Mouse (Mus musculus): ENCODE measurements around the gene Slc35b3.

Gene Slc35b3

DNA sequence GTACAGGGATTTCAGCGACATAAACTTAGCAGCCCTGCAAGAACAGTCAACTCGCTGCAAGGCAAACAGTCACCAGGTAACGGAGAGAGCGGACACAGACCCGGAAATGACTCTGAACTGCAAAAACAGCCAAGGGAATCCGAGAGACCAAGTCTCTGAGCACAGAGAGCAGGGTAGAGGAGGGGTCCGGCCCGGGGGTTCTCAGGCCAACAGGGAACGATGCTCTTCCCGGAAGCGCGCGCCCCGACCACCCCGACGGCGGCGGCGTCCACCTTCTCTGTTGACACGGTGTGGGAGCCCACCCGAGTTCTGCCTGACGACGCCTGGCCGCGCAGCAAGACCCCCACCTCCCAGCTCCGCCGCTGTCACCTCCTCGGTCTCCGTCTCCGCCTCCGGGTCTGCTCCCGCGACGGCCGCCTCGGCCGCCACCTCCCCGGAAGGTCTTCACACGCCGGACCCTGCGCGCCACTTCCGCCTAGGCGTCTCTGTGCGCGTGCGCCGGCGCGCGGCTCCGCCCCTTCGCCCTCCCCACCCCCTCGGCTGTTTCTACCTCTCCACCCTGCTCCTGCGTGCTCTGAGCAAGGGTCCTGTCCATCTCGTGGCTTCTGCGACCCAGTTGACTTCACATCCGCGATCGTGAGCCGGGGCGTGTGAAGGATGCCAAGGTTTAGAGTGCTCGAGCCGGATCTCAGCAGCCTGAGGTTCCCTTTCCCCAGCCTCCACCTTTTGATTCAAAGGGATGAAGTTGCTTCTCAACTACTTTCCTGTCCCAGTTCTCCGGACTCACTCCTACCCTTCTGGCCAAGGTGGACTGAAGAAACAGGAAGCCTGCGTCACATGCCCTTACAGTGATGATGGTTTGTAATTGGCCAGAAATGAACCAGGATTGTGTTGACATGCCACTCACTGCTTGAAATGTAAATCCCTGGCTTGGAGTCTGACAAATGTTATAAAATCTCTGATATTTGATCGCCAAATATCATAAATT, at the start of gene Slc35b3:
Gene Slc35b3, minus strand, starts transcription at position 813 of the 988 bp plus-strand sequence.
- peak; percentile 80 for DNase-seq

DNA sequence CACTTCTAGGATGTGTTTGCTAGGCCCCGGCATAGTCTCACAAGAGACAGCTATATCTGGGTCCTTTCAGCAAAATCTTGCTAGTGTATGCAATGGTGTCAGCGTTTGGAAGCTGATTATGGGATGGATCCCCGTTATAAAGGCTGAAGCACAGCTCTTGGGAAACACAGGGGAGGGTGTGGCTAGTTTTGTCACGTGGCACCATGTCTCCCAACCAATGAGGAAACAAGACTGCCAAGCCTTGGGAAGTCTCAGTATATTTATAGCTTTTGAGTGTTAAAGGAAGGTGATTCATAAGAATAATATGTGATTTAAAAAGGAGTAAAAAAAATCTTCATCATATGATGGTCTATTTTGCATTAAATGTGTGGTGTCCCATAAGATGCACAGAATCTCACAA, 49.6 kb upstream of the Slc35b3 start:
- no peak for DNase-seq

DNA sequence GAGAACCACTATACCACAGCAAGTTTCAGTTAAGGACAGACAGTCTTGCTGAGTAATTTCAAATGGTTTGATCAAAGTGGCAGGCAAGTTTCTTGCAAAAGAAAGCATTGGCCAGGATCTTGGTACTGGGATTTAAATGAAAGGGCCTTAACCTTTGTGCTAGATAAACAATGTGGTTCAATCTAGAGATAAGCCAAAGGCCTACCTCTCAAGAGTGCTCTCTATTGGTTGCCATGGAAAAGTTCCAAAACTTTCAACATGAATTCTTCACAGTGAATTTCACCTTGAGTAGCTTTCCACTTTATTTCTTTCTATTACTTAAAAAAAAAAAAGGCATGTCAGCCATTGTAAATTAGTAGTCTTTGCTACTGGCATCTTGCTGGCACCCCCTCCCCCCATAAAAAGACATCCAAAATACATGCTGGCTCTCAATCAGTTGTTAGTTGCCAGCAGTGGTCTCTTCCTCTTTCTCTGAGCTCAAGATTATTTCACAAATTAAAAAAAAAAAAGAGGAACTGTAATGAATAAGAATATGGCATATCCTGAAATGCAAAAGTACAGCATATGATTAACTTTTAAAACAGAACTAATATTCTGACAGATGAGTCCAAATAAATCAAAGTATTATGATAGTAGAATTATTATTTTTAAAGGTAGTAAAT, 42.6 kb upstream of the Slc35b3 start:
- DNase-seq: no peak

DNA sequence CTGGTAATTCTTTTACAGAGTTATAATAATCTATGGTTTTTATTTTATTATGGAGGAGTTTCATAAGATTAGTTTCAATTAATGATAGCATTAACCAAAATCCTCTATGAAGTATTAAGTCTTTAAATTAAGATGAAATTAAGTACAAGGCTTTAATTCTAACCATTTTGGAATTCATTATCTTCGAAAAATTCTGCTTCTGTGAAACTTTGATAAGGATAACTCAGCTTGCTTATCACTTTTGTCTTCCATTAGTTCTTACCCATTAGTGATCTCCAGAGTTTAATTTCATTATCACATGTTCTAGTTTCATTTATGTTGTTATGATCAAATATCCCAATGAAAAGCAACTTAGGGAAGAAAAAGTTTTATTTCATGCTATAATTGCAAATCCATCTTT, 41.7 kb upstream of the Slc35b3 start:
- no peak for DNase-seq

DNA sequence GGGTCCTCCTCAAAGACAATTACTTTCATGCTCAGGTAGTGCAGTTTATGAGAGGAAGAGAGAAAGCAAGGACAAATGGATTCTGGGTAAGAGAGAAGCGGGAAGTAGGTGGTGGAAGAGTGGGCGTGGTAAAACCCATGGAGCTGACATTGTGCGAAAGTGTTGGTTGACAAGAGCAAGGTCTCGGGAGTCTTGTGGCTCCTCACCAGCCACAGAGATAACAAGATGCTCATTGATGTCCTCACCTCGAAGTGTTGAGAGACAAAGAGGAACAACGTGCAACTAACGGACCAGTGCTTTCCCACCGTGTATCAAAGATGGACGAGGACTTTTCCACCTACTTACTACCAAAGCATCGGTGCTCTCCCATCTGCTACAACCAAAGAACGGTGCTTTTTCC, 40.8 kb upstream of the Slc35b3 start:
- DNase-seq: no peak

DNA sequence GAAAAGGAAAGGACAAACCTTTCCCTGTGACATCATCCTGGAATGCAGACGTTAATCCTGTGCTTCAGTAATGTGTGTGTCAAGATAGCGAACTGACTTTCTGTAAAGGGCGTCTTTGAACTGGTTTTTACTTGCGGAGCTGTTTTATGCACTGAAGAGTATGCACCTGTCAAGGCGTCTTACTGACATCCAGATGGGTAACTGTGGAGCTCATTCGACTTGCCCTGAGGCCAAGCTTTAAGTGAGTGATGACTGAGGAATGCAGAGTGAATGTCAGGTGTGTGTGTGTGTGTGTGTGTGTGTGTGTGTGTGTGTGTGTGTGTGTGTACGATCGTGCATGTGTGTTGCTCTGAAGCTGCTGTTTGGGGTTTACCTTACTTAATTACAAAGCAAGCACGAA, 38.3 kb upstream of the Slc35b3 start:
- no peak for DNase-seq

DNA sequence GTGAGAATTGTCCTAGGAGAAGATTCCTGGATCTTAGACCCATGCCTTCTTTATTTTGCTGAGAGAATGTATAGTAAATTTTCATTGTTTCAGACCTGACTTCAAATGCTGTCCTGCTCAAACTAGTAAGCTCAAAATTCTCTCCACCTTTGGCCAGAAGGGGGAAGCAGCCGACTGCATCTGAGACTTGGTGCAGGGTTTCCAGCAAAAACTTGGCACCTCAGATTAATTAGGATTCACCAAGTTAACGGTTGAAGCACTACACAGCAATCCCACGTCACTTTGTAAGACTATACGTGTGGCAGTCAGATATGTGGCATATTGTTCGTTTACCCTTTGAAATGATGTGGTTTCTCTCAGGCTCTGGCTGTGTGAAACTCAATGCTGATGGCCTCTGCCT, 31.9 kb upstream of the Slc35b3 start:
- DNase-seq: no peak

DNA sequence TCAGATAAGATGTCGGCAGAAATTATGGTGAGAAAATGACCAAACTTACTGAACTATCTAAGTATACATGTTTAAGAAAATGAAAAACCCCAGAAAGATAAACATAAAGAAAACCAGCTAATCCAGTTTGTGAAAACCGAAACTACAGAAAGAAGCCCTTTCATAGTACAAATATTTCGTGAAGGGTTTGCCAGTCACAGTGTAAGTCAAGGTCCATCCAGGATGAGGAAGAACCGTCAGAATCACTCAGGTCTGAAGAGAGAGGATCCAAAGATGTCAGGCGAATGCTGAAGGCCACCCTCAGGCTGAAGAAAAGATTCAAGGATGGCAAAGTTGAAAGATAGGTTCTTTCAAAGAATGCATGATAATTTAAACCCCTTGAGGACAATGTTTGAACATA, 23.1 kb upstream of the Slc35b3 start:
- DNase-seq: no peak

DNA sequence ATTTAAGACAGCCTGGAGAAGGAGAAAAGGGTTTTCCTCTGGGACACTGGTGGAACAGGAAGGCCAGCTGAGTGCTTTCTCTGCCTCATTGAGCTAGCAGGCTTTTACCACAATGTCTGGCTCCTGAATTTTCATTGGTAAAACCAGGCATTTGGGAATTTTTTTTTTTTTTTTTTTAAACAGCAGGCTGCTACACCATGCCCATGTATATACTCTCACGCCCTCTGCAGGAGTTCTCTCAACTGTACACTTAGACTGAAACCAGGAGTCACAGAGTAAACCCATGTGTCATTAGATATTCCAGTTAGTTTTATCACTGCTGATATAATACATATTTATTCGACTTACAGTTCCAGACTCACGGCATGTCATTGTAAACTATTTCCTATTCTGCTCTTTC, 20.2 kb upstream of the Slc35b3 start:
- no peak for DNase-seq

DNA sequence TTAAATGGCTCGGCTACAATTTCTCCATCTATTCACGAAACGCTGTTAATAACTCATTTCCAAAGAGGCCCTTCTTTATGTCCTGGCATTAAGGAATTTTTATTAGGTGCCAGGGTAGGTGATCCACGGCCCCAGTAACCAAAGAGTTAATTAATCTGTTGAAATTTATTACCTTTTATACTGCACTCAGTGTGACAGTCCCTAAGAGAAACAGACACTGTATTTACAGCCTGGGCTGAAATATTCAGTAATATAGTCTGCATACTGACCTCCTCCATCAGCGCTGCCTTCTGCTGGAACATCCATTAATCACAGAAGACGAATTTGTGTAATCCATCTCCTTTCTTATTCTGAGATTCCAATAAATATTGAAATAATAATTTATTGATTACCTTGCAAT, 16.3 kb upstream of the Slc35b3 start:
- DNase-seq: no peak

DNA sequence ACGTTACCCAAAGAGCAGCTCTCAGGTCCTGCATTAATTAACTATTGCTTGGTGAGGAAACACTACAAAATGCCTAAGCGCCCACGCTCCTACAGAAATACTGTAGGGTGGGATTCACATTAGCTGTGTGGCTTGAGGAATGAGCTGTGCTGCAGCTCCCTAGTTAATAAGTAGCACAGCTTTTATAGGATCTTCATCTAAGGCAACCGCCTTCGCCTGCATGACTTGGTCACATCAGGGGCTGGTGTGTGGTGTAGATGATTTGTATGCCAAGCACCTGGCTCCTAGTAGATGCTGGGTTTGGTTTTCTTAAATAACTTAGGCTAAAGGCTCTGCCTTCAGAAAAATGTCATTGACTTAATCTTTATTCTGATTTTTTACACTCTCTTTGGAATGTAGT, 15.2 kb upstream of the Slc35b3 start:
- no peak for DNase-seq

DNA sequence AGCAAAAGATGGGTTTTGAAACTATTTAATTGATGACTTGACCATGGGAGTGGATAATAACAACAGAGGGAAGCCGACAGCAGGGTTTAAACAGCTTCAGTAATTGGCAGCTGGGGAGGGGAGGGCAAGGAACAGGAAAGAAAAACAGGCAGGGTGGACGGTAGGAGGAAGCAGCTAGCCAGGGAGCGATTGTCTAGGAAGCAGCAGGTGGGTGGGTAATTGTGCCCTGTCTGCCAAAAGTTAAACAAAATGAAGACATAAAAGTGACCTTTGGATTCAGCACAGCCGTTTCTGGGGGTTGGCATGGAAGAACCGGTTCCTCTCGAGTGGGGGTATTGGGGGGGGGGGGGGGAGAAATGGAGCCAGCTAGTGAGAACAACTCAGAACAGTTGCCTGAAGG, 11.9 kb upstream of the Slc35b3 start:
- no peak for DNase-seq

DNA sequence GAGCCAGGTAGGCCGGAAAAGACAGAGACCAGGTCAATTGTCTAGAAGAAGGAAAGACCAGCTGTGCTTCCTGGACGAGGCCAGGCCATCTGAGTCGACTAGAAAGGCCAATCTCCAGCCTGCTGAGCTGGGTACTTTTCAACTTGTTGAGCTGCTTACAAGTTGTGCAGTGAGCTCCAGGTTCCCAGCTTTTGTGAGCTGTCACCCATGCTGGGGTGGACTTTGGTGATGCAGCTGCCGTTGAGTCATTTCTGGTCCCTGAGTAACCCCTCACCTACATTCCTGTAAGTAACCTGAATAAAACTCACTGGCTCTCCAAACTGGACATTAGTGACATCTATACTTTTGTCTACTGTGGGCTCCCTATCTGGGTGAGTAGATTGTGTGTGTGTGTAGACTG, 10.4 kb upstream of the Slc35b3 start:
- DNase-seq: no peak

DNA sequence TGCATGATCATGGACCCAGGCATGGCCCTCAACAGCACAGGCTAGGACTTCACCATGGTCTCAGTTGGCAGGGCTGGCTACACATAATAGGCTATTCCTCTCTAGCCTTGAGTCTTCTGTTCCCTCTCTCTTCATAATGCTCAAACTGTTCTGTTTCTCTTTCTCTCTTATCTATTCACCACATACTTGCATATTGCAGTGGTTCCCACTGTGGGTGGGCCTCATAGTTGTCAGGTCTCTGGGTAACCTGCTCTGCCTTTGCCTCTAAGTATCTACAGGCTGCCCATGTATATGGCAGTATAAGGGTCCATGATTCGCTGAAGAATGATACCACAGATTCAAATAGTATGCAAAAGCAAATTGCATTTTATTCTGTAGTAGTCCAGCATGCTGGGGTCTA, 6.8 kb upstream of the Slc35b3 start:
- no peak for DNase-seq

DNA sequence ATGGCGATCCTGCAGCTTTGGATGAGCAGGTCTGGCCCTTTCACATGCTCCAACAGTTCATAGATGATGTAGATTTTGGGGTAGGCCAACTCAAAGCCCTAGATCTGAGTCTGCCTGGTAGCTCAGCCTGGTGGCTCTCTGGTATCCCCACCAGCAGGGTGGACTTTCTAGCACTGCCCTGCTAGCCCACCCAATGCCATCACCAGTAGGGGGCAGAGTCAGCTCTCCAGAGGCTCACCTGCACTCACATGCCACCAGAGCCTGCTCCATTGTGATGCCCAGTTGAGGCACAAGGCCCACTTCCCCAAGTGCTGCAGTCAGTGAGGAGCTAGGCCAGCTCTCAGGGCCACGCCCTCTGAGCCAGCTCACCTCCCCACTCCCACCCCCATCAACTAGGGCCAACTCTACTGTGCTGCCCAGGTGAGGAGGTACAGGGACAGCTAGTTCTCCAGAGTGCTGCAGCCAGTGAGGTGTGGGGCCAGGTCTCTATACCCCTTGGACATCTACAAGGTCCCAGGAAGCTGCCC, 6.3 kb upstream of the Slc35b3 start:
- no peak for DNase-seq

DNA sequence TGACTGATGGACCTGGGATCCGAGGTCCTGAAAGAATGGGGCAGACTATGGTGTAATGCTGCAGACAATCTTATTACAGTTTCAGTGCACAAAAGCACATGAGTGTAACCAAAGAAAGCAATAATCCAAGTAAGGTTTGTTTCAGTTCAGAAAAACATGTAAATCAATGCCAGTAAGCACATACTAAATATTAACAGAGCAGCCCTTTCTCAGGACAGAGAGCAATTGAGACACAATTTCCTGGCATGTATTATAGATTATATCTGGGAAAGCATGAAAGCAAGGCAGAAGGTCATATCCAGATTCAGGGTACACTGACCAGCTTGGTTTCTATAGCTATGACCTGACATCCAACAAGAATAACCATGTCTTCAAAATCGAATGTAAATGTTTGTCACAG, 2.1 kb upstream of the Slc35b3 start:
- no peak for DNase-seq

DNA sequence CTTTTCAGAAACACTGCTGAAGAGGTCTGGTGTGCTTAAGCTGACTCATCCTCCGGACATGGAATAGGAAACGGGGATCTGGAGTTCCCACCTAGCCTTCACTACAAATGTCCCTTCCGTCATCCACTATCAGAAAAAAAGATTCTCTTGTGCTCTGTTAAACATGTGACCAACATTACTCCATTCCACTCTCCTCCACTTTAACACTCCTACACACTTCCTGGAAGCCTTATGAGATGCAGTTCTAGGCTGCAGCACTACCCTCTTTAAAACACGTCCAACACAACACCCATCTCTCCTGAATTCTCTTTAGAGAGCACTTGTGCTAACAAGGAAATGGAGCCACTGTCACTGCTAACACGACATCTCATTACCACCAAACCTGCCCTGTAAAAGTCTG, 2.6 kb downstream of the Slc35b3 start:
- DNase-seq: no peak

DNA sequence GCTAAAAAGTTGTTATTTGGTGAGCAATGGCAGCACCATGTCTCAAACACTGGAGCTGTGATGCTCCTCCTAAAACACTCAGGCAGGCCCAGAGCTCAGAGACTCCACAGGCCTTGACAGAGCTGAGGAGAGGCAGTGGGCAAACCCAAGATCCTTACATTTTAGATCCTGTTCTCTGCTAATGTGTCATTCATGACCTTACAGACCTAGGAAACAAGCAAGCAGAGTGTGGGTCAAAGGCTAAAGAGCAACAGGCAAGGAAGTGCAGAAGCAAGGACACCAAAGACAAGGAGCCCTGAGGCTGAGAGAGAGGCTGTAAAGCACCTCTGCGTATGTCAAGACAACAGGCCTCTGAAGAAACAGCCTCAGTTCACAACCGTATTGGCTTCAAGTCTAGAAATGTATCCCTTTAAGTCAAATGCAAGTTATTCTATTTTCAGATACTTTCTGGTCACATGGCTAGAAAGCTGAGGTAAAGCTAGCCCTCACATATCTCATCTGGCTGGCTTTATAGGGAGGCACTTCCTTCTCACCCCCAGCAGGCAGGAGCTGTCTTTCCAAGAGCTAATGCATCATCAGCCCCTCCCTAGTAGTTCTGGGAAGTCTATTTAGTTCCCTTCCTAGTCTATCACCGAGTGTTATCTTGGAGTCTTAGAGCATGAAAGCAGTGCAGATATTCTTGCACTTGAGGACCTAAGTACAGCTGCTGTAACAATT, 14.2 kb downstream of the Slc35b3 start:
- DNase-seq: no peak

DNA sequence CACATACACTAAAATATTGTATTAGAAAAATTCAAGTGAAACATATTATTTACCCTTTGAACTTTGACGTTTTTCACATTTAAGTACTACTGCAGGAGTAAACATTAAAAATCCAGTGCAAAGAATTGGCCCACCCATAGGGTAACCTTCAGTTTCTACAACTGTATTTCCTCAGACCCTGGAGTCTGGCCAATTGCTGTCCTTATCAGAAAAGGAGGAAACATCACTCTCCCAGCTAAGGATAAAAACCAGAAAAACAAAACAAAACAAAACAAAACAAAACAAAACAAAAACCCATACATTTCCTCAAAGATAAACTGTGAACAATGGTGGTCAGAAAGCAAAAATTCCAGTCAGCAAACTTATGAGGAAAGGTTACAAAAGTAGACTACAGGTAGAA, 14.9 kb downstream of the Slc35b3 start:
- DNase-seq: no peak

DNA sequence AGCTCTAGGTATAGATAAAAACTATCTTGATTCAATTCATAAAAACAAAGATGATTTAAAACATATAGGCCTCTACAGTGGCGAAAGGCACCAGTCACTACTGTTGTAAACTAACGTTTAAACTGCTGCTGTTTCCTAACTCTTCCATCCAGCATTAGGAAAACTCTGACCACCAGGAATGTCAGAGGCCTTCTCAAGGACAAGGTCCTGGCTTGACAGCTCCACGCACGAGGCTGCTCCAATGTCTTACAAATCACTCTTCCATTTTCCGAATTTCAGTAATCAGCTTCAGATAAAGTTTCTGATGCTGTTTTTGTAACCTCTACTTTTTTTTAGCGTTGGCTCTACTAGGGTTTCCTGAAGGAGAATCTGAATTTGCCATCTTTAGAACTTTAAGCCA, 15.7 kb downstream of the Slc35b3 start:
- DNase-seq: no peak

DNA sequence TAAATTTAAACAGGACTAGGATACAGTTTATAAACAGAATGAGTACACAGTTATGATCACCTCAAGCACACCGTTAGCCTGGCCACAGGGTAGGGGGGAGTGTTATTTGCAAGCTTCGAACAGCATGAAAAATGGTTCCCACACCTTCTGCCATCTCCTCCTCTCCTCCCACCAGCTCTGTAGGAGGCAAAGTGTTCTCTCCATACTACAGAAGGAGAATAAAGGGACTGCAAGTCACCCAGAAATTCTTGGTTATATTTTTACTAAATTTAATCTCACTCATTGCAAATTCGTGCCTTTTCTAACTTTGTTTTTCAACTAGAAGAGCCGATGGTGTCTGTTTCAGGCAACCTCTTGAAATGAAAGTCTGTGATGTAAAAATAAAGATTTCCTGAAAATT, 18.9 kb downstream of the Slc35b3 start:
- DNase-seq: no peak

DNA sequence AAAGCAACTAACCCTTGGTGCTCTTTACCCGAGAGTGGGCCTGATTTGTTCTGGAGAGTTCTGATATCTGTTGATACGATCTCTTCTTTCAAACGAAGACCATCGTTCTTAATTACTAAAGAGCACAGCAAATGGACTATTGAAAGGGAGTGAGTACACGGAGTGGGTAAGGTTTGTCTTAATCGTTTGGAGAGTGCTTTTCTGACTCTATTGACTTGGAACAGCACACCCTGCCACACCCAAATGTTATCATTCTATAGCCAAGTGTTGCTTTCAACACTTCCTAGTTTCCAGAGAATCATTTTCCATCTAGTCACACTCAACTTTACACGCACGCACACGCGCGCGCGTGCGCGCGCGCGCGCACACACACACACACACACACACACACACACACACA, 19.4 kb downstream of the Slc35b3 start:
- no peak for DNase-seq

DNA sequence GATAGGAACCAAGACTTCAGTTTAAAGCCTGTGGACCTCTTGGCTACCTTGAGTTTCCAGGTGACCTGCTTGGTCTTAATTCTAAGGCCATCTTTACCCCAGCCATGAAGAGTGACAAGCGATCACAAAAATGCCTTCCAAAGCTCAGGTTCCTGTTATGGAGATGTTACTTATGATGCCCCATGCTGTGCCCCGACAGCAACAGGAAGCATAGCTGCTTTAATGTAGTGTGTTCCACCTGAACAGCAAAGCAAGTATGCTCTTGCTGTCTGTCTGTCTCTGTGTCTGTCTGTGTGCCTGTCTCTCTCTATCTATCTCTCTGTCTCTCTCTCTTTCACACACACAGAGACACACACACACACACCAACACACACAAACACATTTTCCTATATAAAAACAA, 22.2 kb downstream of the Slc35b3 start:
- DNase-seq: no peak
